Mouse (Mus musculus) intestine, postnatal 0 days (tissue): ENCODE results near the gene Lhx2. TPM values are rescaled to one million over a fixed set of nuclear protein-coding genes. Genes with fewer than 3 reads are reported as not detected.

ENCODE experiments used
- ATAC-seq: fragments of 200-750 bp; cut with Nextera tagmentation; 2 replicates; pipeline ENCODE4 v1.8.0; 2017; ENCODE audit warnings: mild to moderate bottlenecking, moderate TSS enrichment, moderate library complexity
- H3K27ac ChIP-seq: fragments of 300-500 bp; sonication (generic); 2 replicates; pipeline ENCODE4 v1.5.1; 2014; ENCODE audit warnings: mild to moderate bottlenecking, low read depth, low read length, moderate library complexity
- H3K27me3 ChIP-seq: fragments of 300-500 bp; sonication (generic); replicated peaks from 2 replicates; pipeline ENCODE4 v1.6.1; 2014; ENCODE audit warnings: low read length, mixed read lengths; ENCODE audit not compliant: control insufficient read depth, insufficient read depth
- H3K36me3 ChIP-seq: fragments of 300-500 bp; sonication (generic); 2 replicates; pipeline ENCODE4 v1.6.1; 2014; ENCODE audit warnings: mild to moderate bottlenecking, moderate library complexity; ENCODE audit not compliant: control insufficient read depth, insufficient read depth
- H3K4me1 ChIP-seq: fragments of 300-500 bp; sonication (generic); replicated peaks from 2 replicates; pipeline ENCODE4 v1.6.1; 2014; ENCODE audit warnings: antibody characterized with exemption, low read length, mixed read lengths; ENCODE audit not compliant: control insufficient read depth, insufficient read depth
- H3K4me2 ChIP-seq: fragments of 300-500 bp; sonication (generic); replicated peaks from 2 replicates; pipeline ENCODE4 v1.6.1; 2014; ENCODE audit warnings: low read depth, mild to moderate bottlenecking, moderate library complexity
- H3K4me3 ChIP-seq: fragments of 300-500 bp; sonication (generic); 2 replicates; pipeline ENCODE4 v1.5.1; 2014; ENCODE audit warnings: low read depth, low read length
- H3K9ac ChIP-seq: fragments of 300-500 bp; sonication (generic); 2 replicates; pipeline ENCODE4 v1.6.1; 2014; ENCODE audit warnings: mild to moderate bottlenecking, low read depth, low read length
- H3K9me3 ChIP-seq: fragments of 300-500 bp; sonication (generic); 2 replicates; pipeline ENCODE4 v1.6.1; 2016; ENCODE audit warnings: mixed run types; ENCODE audit not compliant: control insufficient read depth
- CTCF ChIP-seq: sonication (generic); IDR thresholded peaks from 2 replicates; pipeline ENCODE4 v1.5.1; 2016; ENCODE audit warnings: low read depth, mild to moderate bottlenecking, control low read depth, antibody characterized with exemption, moderate library complexity
- WGBS: fragments of 180-500 bp; shearing (Covaris S2); extraction: QIAGEN DNeasy Blood & Tissue Kit; methylation state at CpG from one replicate; pipeline ENCODE4 v1.1.7; 2014; 5-methylcytosine and 5-hydroxymethylcytosine counted together
- polyA plus RNA-seq: library from polyadenylated mRNA; unstranded; fragments of >200 nt; fragmentation: Nextera tagmentation; extraction: Ambion mirVana; gene quantifications from 2 replicates; pipeline ENCODE4 v1.2.1, GENCODE M21; 2015

Lhx2 gene
- polyA plus RNA-seq, 1 experiment from 2014 or later = not detected

- Histone ChIP-seq H3K4me2 (no peak overlapping the region), H3K27ac (no peak overlapping the region), H3K9me3 (no peaks in the 10 kb centered on the region), H3K9ac (no peak overlapping the region), H3K27me3 (peaks cover 67% of the 10 kb centered on the region), H3K4me3 (no peak overlapping the region), H3K36me3 (no peaks in the 10 kb centered on the region), H3K4me1 (no peaks in the 10 kb centered on the region)
- TF ChIP-seq CTCF = no peak
- no peak for ATAC-seq
- 69% methylated on average over 5 of the region's 5 CpGs for WGBS
These were observed 28.8 kb downstream of the Lhx2 start for GRCm38 (mm10) chr2:38367852-38368251.

- peak overlapping the region; percentile 25 for H3K4me3 ChIP-seq
- TF ChIP-seq CTCF = no peak
- 0 out of 2 replicates have a peak, but pooled peaks have one; percentile 45 for ATAC-seq
- H3K27ac ChIP-seq = no peak overlapping the region
- H3K9me3 ChIP-seq = no peaks in the 10 kb centered on the region
- no peaks in the 10 kb centered on the region for H3K36me3 ChIP-seq
- no peak overlapping the region for H3K9ac ChIP-seq
- peak overlapping the region; percentile 53 for H3K4me2 ChIP-seq
- H3K4me1 ChIP-seq = no peaks in the 10 kb centered on the region
- WGBS = 6% methylated on average over 31 of the region's 31 CpGs
- peaks cover 60% of the 10 kb centered on the region for H3K27me3 ChIP-seq
These were observed 29.8 kb downstream of the Lhx2 start for GRCm38 (mm10) chr2:38368746-38369330.

- ATAC-seq = no peak
- peaks cover 42% of the 10 kb centered on the region for H3K27me3 ChIP-seq
- 0 out of 2 replicates have a peak overlapping the region, but pooled peaks have one; percentile 21 for H3K4me2 ChIP-seq
- WGBS = 4% methylated on average over 19 of the region's 20 CpGs
- H3K36me3 ChIP-seq = no peaks in the 10 kb centered on the region
- no peaks in the 10 kb centered on the region for H3K4me1 ChIP-seq
- no peak overlapping the region for H3K4me3 ChIP-seq
- no peaks in the 10 kb centered on the region for H3K9me3 ChIP-seq
- TF ChIP-seq CTCF = peak; percentile 95
- H3K9ac ChIP-seq = no peak overlapping the region
- no peak overlapping the region for H3K27ac ChIP-seq
These were observed 36.7 kb downstream of the Lhx2 start for GRCm38 (mm10) chr2:38375606-38376304.

- no peak overlapping the region for H3K4me2 ChIP-seq
- no peak overlapping the region for H3K9ac ChIP-seq
- no peak overlapping the region for H3K4me3 ChIP-seq
- TF ChIP-seq CTCF = no peak
- no peak for ATAC-seq
- WGBS = 82% methylated on average over 7 of the region's 7 CpGs
- no peaks in the 10 kb centered on the region for H3K4me1 ChIP-seq
- no peak overlapping the region for H3K27ac ChIP-seq
- no peaks in the 10 kb centered on the region for H3K36me3 ChIP-seq
- H3K27me3 ChIP-seq = peaks cover 38% of the 10 kb centered on the region
- H3K9me3 ChIP-seq = no peaks in the 10 kb centered on the region
These were observed 38.2 kb downstream of the Lhx2 start for GRCm38 (mm10) chr2:38377254-38377653.

- no peaks in the 10 kb centered on the region for H3K4me1 ChIP-seq
- 23% methylated on average over 5 of the region's 5 CpGs for WGBS
- H3K36me3 ChIP-seq = no peaks in the 10 kb centered on the region
- no peak overlapping the region for H3K4me3 ChIP-seq
- peak; percentile 74 for TF ChIP-seq CTCF
- H3K9me3 ChIP-seq = no peaks in the 10 kb centered on the region
- no peak overlapping the region for H3K9ac ChIP-seq
- peaks cover 38% of the 10 kb centered on the region for H3K27me3 ChIP-seq
- ATAC-seq = no peak
- no peak overlapping the region for H3K27ac ChIP-seq
- H3K4me2 ChIP-seq = no peak overlapping the region
These were observed 39.3 kb downstream of the Lhx2 start for GRCm38 (mm10) chr2:38378346-38378745.

- no peak overlapping the region for H3K4me2 ChIP-seq
- ATAC-seq = no peak
- 5% methylated on average over 29 of the region's 29 CpGs for WGBS
- TF ChIP-seq CTCF = no peak
- H3K27ac ChIP-seq = no peak overlapping the region
- H3K4me1 ChIP-seq = no peaks in the 10 kb centered on the region
- no peaks in the 10 kb centered on the region for H3K36me3 ChIP-seq
- no peak overlapping the region for H3K9ac ChIP-seq
- no peaks in the 10 kb centered on the region for H3K9me3 ChIP-seq
- peaks cover 38% of the 10 kb centered on the region for H3K27me3 ChIP-seq
- no peak overlapping the region for H3K4me3 ChIP-seq
These were observed 39.9 kb downstream of the Lhx2 start for GRCm38 (mm10) chr2:38378849-38379545.
